Mouse (Mus musculus) G1E (cell line): ENCODE data around the gene Slfn8.

Source experiments
- CTCF ChIP-seq: IDR thresholded peaks from 2 replicates; pipeline ENCODE4 v1.5.1; 2012; ENCODE audit warnings: low read depth, low read length, inconsistent platforms, mixed read lengths
- GATA1 ChIP-seq: IDR thresholded peaks from 2 replicates; pipeline ENCODE4 v1.6.1; 2012; ENCODE audit warnings: borderline replicate concordance, low read length, inconsistent platforms, mixed read lengths
- GATA2 ChIP-seq: IDR thresholded peaks from 2 replicates; pipeline ENCODE4 v1.6.1; 2012; ENCODE audit warnings: low read depth, low read length, inconsistent platforms, borderline replicate concordance
- TAL1 ChIP-seq: conservative IDR thresholded peaks from 2 replicates; pipeline ENCODE4 v1.6.1; 2012; ENCODE audit warnings: low read depth, low read length, inconsistent platforms, mixed read lengths

GRCm38 (mm10) chr11:83064946-83065345 lies 44.3 kb upstream of the Slfn8 start, which contains the start of gene Slfn2:
- TF ChIP-seq CTCF (no peak), TAL1 (no peak), GATA1 (no peak), GATA2 (no peak)
